Mouse (Mus musculus) kidney, postnatal 10 days (tissue): Measurements from ENCODE around the gene Tpst1.
A peak's percentile ranks its signal among the peaks of the same experiment; 100 is the strongest.

Source experiments
- DNase-seq: peaks from one replicate; pipeline ENCODE4 v3.0.0; 2021; ENCODE audit warnings: mixed read lengths

Gene Tpst1

GRCm38 (mm10) chr5:130052955-130053354 is 20.2 kb upstream of the Tpst1 start:
- DNase-seq: no peak

DNA sequence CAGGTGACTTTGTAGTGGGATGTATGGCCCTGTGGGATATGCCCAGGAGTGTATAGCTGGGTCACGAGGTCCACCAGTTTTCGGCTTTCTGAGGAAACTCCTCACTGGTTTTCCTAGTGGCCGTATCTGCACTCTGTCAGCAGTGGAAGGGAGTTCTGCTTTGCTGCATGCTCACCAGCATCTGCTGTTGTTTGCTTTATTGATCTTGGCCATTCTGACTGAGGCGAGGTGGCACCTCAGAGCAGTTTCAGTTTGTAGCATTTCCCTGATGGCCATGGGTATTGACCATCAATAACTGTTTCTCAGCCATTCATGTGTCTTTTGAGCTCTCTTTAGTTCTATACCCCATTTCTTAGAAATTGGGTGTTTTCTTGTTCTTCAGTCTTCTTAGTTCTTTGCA is 17.4 kb upstream of the Tpst1 start:
- no peak for DNase-seq

DNA sequence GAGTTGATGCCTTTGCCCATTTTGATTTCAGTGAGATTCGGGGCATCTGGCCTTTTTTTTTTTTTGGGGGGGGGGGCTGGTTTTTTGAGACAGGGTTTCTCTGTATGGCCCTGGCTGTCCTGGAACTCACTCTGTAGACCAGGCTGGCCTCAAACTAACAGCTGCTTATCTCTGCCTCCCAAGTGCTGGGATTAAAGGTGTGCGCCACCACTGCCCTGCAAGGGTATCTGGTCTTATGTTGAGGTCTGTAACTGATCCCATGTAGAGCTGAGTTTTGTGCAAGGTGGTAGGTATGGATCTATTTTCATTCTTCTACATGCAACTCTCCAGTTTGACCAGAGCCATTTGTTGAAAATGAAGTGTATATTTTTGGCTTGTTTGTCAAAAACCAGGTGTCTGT is 16.8 kb upstream of the Tpst1 start:
- no peak for DNase-seq

- peak; percentile 58 for DNase-seq
These were observed 13.5 kb upstream of the Tpst1 start for GRCm38 (mm10) chr5:130059413-130060328.

DNA sequence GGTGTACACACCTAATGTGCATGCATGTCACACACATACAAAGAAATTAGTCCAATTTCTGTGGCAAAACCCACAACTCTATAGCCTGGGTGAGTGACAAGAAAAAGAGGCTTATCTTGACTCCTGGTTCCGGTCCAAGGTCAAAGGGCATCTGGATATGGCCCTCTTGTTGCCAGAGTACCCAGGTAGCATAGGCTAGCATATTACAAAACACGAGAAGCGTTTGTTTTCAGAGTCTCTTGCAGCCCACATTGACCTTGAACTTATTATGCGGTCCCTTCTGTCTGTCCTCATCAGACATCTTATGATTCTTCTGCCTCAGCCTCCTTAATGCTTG is 12.8 kb upstream of the Tpst1 start:
- no peak for DNase-seq

DNA sequence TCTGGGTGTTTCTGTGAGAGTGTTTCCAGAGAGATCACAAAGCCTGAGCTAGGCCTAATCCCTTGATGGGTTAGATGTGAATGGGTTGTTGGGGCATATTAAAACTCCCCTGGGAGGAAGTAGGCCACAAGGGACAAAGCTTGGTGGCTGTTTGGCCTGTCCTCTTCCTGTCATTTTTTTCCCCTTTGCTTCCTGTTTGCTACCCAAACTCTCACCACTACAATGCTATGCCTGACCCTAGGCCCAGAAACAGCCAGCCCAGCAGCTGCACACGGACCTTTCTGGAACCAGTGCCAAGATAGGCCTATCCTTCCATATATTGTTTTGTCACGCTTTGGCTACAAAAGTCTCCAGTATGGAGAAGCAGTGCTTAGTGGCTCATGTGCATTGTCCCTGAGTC is 11.0 kb upstream of the Tpst1 start:
- DNase-seq: peak; percentile 63

DNA sequence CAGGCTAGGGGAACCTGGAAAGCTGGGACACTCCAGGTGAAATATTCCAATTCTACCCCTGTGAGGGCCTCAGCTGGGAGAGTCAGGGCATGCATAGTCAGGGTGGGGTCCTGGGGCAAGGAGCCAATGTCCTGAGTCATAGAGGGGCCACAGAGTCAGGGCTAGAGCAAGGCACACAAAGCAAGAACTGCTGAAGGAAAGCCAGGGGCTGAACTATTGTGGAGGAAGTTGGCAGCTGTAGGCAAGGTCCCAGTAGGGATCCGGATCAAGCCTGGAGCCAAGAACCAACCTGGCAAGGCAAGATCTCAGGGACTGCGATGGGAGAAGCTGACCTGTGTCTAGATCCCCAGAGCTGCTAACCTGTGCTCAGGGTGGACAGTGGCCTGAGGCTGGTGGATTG is 9.4 kb upstream of the Tpst1 start:
- no peak for DNase-seq

DNA sequence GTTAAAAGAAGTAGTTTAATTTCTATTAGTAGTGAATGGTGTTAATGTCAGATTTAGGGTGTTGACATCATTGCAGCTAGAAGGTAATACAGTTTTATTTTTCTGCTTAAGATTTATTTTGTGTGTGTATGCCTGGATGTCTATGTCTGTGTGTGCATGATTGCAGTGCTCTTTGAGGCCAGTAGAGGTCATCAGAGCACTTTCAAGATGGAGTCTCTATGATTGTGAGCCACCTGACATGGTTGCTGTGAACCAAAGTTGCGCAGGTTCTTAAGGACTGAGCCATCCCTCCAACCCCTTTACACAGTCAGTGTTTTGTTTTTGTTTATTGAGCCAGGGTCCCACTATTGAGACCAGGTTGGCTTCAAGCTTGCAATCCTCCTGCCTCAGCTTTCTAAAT is 7.5 kb upstream of the Tpst1 start:
- no peak for DNase-seq

- DNase-seq: peak; percentile 41
These were observed 5.3 kb upstream of the Tpst1 start for GRCm38 (mm10) chr5:130067841-130068264.

GRCm38 (mm10) chr5:130074491-130074890 is 1.4 kb downstream of the Tpst1 start:
- no peak for DNase-seq

- DNase-seq: no peak
These were observed 3.3 kb downstream of the Tpst1 start for GRCm38 (mm10) chr5:130076396-130076795.

DNA sequence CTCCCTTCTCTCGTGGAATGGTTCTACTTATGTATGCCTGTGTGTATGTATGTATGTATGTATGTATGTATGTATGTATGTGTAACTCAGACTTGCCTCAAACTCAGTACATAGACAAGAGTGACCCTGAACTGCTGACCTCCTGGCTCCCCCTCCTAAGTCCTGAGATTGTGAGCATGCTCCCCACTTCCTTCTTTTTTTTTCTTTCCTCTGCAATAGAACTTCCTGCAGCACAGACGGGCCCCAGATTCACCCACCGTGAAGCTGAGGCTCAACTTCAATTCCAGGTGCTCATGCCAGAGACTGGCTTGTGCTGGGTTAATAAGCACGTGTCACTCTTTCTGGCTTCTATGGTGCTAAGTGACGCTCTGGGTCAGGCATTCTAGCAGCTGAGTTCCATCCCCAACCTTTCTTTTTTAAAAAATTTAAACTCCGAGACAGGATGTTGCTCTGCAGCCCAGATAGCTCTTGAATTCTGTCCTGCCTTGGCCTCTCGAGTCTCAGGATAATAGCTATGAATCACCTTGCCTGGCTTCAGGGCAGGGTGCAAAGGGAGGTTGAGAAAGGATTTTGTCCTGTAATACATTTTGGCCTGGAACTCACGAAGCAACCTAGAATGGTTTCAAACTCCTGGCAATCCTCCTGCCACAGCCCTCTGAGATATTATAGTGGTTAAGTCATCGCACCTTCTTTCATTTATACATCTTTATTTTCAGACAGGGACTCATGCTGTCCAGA is 5.1 kb downstream of the Tpst1 start:
- no peak for DNase-seq

DNA sequence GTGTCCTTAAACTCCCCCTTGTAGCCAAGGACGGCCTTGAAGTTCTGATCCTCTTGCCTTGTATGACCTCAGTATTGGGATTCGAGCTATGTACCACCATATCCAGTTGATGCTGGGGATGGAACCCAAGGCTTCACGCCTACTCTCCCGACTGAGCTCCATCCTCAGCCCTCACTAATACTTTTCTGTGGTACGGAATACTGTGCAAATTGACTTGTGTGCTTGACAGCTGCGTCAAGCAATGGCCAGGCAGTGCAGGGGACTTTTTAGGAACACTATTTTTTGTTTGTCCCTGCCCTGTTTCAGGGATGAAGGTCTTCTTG is 5.7 kb downstream of the Tpst1 start:
- no peak for DNase-seq

DNA sequence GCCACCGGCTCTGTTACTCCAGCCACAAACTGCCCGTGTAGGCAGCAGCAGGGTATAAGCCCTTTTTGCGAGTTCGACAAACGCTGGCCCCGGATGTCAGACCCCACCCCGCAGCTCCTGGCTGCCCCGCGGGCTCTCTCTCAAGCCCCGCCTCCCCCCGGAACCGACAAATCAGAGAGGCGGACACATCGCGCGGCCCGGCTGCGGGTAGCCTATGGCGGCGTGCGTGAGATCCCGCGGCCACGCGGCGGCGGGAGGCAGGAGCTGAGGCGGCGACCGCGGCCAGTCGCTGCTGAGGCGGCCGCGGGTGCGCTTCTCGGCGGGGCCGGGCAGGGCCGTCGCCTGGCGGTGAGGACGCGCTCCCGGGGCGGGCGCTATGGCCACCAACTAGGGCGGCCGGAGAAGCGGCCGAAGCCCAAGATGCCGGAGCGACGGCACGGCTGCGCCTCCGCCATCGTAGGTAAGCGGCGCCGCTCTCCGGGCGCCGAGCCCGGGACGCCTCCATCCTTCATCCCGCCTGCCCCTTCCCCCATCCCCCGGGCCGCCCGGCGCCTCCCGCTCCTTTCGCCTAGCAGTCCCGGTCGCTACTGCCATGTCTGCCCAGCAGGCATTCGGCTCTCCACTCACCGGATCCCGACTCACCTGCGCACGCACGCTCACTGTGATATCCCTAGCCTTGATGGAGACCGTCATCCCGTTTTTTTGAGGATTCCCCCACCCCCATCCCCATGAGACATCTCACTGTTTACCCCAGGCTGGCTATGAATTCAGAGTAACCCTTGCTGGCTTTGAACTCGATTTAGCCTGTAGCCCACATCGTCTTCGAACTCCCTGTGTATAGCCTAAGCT is 6.3 kb downstream of the Tpst1 start:
- peak; percentile 96 for DNase-seq

- DNase-seq: no peak
These were observed 7.0 kb downstream of the Tpst1 start for GRCm38 (mm10) chr5:130080051-130080681.

DNA sequence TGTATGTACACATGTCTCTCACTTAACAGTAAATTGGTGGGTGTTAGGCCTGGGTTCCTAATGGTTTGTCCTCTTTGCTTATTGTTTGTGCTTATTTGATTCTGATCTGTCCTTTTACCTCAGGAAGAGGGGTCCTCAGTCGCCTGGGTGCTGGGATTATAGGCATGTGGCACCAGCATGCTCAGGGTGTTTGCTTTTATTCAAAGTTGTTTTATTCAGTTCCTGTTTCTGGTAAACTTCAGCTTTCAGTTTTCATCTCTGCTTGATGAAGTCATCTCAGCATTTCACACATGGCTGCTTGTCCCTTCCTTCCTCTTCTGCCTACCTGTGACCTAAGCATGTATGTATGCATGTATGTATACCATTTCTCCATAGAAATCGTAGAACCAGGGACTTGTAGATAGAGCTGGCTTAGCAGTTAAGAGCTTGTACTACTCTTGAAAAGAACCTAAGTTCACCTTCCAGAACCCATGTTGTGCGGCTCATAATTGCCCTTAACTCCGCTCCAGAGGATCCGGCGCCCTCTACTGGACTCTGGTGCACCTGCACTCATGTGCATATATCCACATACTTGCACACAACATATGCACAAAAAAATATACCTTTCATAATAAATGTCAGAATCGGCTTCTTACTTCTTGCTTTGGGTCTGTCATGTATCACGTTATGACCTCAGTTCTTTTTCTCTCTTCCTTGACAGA is 8.2 kb downstream of the Tpst1 start:
- DNase-seq: no peak

- DNase-seq: no peak
These were observed 9.3 kb downstream of the Tpst1 start for GRCm38 (mm10) chr5:130082431-130082830.

DNA sequence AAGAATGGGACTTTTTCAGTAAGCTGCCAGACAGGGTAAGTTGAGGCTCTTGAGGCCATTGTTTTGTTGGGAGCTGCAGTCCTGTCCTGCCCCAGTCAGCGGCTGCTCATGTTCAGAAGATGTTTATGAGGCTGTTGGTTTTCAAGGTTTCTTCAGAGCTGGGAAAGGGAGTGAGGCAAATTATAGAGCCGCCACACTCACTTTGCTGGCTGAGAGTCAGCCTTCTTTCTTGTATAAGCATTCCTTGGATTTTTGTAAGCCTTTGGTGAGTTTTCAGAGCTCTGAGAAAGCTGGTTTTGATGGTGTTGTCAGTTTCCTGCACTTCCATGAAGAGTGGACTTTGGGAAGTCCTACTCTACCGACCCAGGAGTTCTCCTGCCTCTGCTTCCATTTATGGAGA is 11.1 kb downstream of the Tpst1 start:
- no peak for DNase-seq

DNA sequence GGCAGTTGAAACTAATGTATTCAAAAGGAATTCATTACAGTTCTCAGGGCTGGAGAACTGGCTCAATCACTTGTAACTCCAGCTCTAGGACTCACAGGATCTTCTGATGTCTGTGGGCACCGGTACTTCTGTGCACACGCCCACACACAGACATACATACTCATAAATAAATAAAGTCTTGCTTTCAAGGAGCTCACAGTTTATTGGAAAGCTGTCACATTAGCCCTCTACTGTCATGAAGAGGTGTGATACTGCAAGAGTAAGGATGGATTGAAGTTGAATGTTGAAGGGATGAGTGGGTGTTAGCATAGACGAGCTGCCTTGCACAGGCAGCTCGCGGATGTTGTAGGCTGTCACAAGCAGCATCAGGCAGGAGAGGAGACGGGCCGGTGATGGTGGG is 14.9 kb downstream of the Tpst1 start:
- no peak for DNase-seq

- no peak for DNase-seq
These were observed 15.5 kb downstream of the Tpst1 start for GRCm38 (mm10) chr5:130088612-130089011.

DNA sequence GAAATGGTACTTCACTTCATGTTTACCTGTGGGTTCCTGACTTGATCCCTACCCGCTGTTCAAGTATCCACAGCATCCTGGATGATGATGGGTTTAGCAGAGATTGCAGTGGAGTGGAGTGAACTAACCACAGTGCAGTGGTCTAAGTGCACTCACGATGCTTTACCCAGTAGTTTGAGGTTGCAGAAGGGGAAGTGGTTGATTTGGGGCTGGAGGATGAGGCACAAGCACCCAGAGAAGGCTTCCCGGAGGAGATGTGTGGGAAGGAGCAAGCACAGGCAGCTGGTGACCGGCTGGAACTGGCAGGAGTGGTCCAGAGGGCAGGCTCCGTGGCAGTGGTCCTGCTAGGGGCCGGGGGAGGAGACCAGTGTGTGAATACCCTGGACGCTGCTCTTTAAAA is 16.1 kb downstream of the Tpst1 start:
- no peak for DNase-seq

- no peak for DNase-seq
These were observed 16.7 kb downstream of the Tpst1 start for GRCm38 (mm10) chr5:130089626-130090393.
